Mouse (Mus musculus) CH12.LX (cell line): Measurements from ENCODE around the gene Cysrt1.

Source experiments
- CTCF ChIP-seq, 2 experiments: IDR thresholded peaks in 1 of 2; conservative IDR thresholded peaks in 1 of 2; 2 replicates each; pipeline ENCODE4 v1.5.1; 2011 to 2012; ENCODE audit warnings: low read depth in 2 of 2, low read length in 2 of 2, improper control_type of control experiment in 1 of 2, inconsistent platforms in 1 of 2, mild to moderate bottlenecking in 1 of 2, moderate library complexity in 1 of 2
- TCF12 ChIP-seq: IDR thresholded peaks from 2 replicates; pipeline ENCODE4 v1.6.1; 2014; ENCODE audit warnings: low read depth, mild to moderate bottlenecking, inconsistent platforms, low read length, improper control_type of control experiment

DNA sequence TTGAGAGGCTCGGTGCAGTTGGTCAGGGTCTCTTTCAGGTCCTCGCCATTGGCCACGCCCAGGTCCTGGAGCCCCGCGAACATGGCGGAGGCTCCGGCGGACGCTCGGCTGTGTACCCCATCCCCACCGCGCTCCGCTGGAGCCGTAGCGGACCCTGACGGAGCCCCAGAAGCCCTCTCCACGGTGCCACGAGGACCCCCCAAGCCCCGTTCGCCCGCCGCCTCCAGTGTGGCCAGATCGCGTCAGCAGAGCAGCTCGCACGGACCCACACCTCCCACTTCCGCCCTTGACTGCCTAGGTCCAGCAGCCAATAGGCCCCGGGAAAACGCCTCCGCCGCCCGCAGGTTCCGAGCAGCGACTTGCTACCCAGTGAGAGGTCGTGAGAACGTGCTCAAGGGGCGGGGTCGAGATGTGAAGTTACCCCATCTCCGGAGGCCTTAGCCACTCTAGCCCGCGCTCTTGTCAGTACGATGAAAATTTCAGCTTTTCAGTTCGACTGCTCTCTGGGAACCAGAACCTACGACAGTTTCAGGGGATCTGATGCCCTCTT, 31.1 kb downstream of the Cysrt1 start, which contains the start of gene Nelfb:
- peak; percentile 91 for TF ChIP-seq TCF12
- TF ChIP-seq CTCF (conservative IDR thresholded peaks at IDR 0.05 in 1 of 2, IDR thresholded peaks at IDR 0.05 in 1 of 2; ENCODE audit: low read depth in 2 of 2, low read length in 2 of 2) = no peak
